Mouse (Mus musculus) lung, postnatal 36 days (tissue): ENCODE measurements around the gene Vdac1.

ENCODE experiments used
- DNase-seq: peaks from one replicate; pipeline ENCODE4 v3.0.0; 2022; ENCODE audit warnings: mixed read lengths

Gene Vdac1

DNA sequence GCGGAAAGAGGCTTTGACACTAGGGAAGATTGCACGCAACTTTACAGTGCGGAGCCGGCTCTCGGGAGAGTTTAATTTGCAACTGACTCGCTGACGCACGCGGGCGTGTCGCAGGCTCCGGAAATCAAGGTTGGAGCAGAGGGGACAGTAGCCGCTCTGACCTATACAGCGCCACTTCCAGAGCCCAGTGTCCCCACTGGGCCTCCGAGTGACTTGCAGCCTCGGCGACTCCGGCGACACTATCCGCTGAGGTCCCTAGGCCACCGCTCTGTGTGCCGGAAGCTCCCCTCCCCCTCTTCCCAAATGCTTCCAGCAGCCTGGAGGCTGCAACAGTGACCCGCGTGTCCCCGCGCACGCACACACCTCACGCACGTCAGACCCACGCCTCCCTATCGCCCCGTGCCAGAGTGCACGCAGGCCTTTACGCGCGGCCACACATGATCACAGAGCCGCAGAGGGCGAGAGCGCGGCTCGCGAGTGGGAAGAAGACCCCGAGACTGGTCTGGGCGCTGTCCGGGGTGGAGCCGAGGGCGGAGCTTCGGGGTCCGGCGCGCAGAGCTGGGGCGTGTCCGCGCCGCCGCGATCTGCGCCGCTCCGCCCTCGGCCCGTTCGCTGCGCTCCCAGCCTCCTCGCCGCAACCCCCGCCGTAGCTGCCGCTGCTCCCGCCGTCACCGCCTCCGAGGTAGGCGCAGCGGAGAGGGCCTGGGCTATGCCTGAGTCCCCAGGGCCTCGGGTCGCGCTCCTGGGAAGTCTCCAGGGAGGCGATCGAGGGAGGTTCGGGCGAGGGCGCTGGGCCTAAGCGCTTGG, at the start of gene Vdac1:
Vdac1 (plus strand) TSS at position 390 of the 807 bp plus-strand sequence.
- DNase-seq = peak; percentile 86

DNA sequence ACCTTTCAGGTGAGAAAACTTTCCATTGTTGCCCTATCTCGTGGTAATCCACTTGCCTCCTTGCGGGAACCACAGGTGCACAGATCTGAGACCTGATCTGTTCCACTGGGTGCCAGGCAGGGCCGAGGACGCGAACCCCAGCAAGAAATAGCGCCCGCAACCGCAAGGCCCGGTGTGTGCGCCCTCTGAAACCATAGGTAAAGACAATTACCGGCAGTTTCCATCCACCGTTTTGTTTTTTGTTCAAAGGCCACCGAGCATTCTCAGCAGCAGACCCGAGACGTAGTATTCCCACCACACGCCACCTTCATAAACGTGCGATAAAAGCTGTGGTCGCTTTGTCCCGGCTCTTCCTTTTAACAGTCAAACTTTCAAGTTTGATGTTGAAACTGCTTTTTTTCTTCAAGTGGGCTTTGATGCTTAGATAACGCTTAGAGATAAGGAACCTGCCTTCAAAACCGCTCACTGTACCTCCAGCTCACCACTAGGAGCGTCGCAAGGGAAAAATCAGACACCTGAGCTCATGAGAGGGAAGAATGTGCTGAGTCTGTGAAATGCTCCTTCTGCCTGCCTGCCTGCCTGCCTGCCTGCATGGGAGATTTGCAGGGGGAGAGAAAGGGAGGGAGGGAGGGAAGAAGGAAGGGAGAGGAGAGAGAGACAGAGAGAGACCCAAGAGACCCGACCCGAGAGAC, 46.4 kb upstream of the Vdac1 start:
- peak; percentile 17 for DNase-seq

DNA sequence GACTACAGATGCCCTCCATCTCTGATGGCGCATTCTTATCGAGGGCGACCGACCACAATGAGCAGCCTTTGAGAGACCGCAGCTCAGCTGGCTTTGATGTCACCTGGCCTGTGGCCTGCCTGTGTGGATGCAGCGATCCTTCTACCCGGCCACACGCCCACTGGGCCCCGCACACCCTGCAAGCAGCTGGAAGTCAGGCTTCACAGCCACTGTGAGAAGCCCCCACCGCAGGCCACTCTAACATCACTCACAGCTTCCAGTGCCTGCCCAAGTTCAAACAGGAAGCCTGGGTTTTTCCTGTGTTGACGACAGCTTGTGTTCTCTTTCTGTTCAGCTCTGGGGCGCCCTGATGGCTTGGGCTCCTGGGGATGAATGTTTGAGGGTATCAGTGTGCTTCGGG, 42.2 kb upstream of the Vdac1 start:
- peak; percentile 66 for DNase-seq

DNA sequence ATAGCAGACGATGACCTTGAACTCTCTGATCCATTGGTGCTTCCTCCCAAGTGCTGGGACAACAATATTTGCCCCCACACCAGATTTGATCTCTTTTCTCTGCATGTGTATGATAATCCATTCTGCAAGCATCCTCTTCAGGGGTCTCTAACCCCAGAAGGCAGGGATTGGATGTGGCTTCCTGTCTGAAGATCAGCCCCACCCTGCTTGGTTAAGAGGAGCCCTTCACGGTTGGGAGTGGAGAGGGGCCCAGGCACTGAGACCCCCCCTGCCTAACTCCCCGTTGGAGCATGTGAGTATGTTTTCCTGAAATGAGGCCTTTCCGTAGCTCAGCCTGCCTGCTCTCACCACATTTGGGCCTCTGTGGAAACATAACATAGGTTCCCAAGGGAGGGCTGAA, 41.0 kb upstream of the Vdac1 start:
- DNase-seq = no peak

DNA sequence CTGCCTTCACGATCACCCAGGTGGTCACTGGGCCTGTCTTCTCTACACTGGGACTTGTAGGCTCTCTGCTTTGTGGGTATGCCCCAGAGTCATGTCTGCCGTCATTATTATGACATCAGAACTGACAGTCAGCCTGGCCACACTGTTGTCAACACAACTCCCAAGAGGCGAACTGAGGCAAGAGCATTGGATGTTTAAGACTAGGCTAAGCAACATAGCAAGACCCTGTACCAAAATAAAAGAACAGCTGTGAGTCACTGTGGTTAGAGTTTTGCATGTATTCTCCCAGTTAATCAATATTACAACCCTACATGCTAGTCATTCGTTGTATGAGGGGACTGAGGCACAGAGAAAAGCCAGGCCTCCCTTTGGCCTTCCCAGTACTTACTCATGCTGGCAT, 40.1 kb upstream of the Vdac1 start:
- DNase-seq = no peak

GRCm38 (mm10) chr11:52321540-52321939, 39.1 kb upstream of the Vdac1 start:
- DNase-seq = no peak

GRCm38 (mm10) chr11:52324442-52325367, 36.0 kb upstream of the Vdac1 start:
- DNase-seq = no peak

- DNase-seq = no peak
These were observed 33.3 kb upstream of the Vdac1 start for GRCm38 (mm10) chr11:52327313-52327712.

DNA sequence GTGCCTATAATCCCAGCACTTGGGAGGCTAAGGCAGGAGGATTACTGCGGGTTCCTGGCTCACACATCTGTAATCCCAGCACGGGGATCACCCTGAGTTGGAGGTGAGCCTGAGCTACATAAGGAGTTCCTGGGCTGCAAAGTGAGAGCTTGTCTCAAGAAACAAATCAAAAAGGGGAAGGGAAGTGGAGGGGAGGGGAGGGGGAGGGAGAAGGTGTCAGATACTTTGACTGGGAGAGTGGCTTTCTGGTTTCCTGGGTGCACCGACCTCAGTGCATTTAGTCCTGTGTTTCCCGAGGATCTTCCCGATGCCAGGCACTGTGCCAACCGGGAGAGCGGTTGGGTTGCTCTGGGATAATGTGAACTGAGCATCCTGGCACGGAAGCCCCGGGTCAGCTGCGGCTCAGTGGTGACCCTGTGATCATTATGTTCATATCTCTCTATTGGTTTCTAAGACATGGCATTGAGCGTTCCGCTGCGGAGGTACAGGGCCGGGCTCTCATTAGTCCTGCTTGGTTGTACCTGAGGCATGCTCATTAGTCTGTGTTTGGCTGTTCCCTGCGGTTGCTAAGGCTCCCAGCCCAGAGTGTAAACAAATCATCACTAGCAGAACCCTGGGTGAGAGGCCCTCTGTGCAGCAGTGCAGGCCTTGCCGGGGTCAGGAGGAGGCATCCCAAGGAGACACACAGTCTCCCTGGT, 28.1 kb upstream of the Vdac1 start:
- no peak for DNase-seq

- peak; percentile 22 for DNase-seq
These were observed 27.0 kb upstream of the Vdac1 start for GRCm38 (mm10) chr11:52333616-52334015.

GRCm38 (mm10) chr11:52335263-52335662, 25.4 kb upstream of the Vdac1 start:
- DNase-seq = no peak

GRCm38 (mm10) chr11:52335924-52336323, 24.7 kb upstream of the Vdac1 start:
- DNase-seq = no peak

DNA sequence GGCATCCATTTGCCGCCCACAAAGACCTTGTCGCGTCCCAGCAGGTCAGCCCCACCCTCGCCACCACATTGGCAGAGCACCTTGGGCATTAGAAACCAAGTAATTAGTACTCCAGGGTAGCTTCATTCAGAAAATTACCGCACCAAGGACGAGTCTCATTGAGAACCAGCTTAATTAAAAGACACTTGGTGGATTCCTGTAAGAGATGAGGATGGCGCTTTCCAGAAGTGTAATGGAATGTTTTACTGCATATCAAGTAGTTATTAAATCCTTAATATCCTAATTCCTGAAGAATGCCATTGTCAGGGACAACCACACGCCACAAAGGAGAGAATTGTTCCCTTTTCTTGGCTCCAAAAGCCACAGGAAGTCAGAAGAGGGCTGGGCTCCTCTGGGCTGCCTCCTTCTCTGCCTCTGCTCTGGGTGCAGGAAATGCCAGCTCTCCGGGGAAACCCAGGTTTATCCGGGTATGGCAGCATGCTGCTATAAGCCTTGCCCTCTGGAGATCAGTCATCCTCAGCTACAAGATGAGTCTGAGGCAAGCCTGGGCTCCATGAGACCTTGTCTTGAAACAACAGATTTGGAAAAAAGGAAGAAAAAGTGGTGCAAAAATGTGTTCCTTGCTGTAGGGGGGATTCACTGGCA, 22.9 kb upstream of the Vdac1 start:
- peak; percentile 42 for DNase-seq

GRCm38 (mm10) chr11:52338351-52338750, 22.3 kb upstream of the Vdac1 start:
- DNase-seq = no peak

- DNase-seq = no peak
These were observed 21.6 kb upstream of the Vdac1 start for GRCm38 (mm10) chr11:52339098-52339497.

GRCm38 (mm10) chr11:52339512-52339911, 21.1 kb upstream of the Vdac1 start:
- DNase-seq = no peak

GRCm38 (mm10) chr11:52340123-52340864, 20.4 kb upstream of the Vdac1 start:
- DNase-seq = no peak

DNA sequence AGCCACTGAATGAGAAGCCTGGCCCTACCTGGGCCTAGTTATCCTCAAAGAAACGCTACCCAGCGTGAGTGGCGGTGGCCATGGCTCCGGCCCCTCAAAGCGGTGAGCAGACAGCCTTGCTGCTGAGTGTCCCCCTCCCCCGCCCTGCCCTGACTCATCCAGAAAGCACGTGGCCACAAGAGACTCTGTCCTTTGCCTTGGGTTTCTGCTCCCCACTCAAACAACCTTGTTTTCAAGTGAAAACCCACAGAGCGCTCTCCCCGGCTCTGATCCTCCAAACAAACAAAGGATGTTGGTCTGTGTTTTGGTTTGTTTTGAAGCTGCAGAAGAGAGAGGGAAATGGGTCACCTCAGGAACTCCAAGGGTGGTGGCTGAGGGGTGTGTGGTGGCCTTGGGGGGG, 19.7 kb upstream of the Vdac1 start:
- no peak for DNase-seq

DNA sequence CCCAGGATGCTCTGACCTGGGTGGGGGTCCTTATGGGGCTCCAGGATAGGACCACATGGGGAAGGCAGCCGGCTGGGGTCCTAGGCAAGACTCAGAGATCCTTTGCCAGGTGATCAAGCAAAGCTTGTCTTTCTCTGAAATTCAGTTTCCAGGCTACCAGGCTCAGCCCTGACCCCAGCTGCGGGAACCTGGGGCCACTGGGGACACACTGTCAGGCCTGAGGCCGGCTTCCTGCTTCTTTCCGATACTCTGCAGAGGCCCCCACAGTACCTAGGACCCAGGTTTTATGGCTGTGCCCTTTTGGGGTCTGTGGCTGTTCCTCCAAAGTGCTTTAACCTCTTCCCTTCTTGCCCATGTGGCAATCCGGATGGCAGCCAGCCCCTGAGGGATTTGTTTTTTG, 19.2 kb upstream of the Vdac1 start:
- DNase-seq = no peak

DNA sequence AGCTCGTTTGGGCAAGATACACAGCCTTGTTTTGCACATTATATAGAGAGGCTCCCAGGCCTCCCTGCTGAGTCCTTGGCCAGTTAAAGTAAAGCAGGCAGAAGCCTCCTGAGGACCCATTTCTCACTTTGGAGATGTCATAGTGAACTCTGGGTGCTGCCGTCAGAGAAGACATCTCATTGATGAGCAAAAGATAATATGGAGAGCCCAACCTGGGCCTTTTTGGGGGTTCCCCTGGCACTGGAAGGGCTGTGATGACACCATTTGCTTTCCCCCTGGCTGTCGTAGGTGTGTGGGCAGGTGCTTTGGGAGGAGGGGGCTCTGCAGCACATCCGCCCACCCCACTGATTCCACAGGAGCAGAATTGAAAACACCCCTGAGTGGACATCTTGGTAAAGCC, 18.4 kb upstream of the Vdac1 start:
- no peak for DNase-seq

DNA sequence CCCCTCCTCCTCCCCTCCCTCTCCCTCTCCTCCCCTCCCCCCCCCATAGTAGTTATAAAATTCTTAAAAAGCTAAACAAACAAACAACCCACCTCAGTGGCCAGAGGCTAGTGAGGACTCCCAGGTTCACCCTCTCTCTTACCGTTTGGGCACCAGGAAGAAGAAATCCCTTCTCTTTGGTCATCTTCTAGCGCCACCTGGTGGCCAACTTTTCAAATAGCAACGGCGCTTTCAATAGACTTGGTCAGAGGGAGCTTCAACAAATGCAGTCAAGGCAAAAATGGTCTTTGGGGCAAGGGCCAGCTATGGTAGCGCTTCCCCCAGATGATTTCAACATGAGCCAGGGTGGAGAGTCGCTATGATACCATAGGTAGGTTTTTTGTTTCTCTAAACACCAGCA, 17.5 kb upstream of the Vdac1 start:
- peak; percentile 83 for DNase-seq
